Mouse (Mus musculus) intestine, embryonic 16.5 days (tissue): ENCODE data around the gene Ubac2. TPM values are rescaled to one million over a fixed set of nuclear protein-coding genes. Genes with fewer than 3 reads are reported as not detected.

Experiments used
- ATAC-seq: fragments of 200-750 bp; cut with Nextera tagmentation; 2 replicates; pipeline ENCODE4 v1.8.0; 2017; ENCODE audit warnings: moderate TSS enrichment, moderate library complexity
- H3K27ac ChIP-seq: fragments of 300-500 bp; sonication (generic); 2 replicates; pipeline ENCODE4 v1.5.1; 2014; ENCODE audit warnings: mild to moderate bottlenecking, low read length
- H3K27me3 ChIP-seq: fragments of 300-500 bp; sonication (generic); replicated peaks from 2 replicates; pipeline ENCODE4 v1.6.1; 2014; ENCODE audit warnings: low read length, control low read depth, mixed read lengths; ENCODE audit not compliant: control insufficient read depth, insufficient read depth
- H3K36me3 ChIP-seq: fragments of 300-500 bp; sonication (generic); 2 replicates; pipeline ENCODE4 v1.6.1; 2014; ENCODE audit warnings: low read length, control low read depth; ENCODE audit not compliant: control insufficient read depth, insufficient read depth
- H3K4me1 ChIP-seq: fragments of 300-500 bp; sonication (generic); 2 replicates; pipeline ENCODE4 v1.6.1; 2014; ENCODE audit warnings: low read length, control low read depth, mixed read lengths; ENCODE audit not compliant: control insufficient read depth, insufficient read depth
- H3K4me2 ChIP-seq: fragments of 300-500 bp; sonication (generic); 2 replicates; pipeline ENCODE4 v1.6.1; 2014; ENCODE audit warnings: low read depth, low read length, control low read depth
- H3K4me3 ChIP-seq: fragments of 300-500 bp; sonication (generic); 2 replicates; pipeline ENCODE4 v1.5.1; 2014; ENCODE audit warnings: mild to moderate bottlenecking, low read length
- H3K9ac ChIP-seq: fragments of 300-500 bp; sonication (generic); 2 replicates; pipeline ENCODE4 v1.6.1; 2014; ENCODE audit warnings: low read depth, low read length
- H3K9me3 ChIP-seq: fragments of 300-500 bp; sonication (generic); 2 replicates; pipeline ENCODE4 v1.6.1; 2016; ENCODE audit warnings: low read length, control low read depth; ENCODE audit not compliant: control insufficient read depth
- WGBS: fragments of 180-500 bp; shearing (Covaris S2); extraction: QIAGEN DNeasy Blood & Tissue Kit; methylation state at CpG from one replicate; pipeline ENCODE4 v1.1.7; 2014; 5-methylcytosine and 5-hydroxymethylcytosine counted together
- polyA plus RNA-seq: library from polyadenylated mRNA; unstranded; fragments of >200 nt; fragmentation: Nextera tagmentation; extraction: Ambion mirVana; gene quantifications from 2 replicates; pipeline ENCODE4 v1.2.1, GENCODE M21; 2015

The Ubac2 gene
- polyA plus RNA-seq, 1 experiment from 2014 or later, result 63.3 TPM

DNA sequence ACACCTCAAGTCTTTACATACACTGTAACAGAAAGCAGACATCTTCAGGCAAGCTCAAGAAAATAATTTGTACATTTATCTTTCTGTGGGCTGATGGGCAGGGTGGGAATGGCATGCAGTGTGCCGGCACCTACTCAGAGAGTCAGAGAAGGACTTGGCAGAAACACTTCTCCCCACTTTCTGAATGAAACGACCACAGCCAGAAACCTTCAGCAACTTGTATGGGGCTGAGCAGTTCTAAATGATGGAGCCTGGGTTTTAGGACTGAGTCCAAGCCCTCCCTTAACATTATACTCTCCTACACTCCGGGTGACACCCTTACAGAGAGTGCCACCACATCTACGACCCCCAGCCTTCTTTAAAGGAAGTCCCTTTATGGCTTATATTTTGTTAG is 85.5 kb downstream of the Ubac2 start:
- Histone ChIP-seq H3K9ac (peak overlapping the region; percentile 32; the same call in 1 of the 2 replicates), H3K4me3 (peak overlapping the region; percentile 27), H3K36me3 (no peaks in the 10 kb centered on the region), H3K27me3 (no peaks in the 10 kb centered on the region), H3K9me3 (no peaks in the 10 kb centered on the region), H3K4me2 (peak overlapping the region; percentile 33), H3K4me1 (peaks cover 28% of the 10 kb centered on the region), H3K27ac (peak overlapping the region; percentile 37; the same call in 1 of the 2 replicates)
- WGBS, result 29% methylated on average over 4 of the region's 4 CpGs
- ATAC-seq, result peak; percentile 8

DNA sequence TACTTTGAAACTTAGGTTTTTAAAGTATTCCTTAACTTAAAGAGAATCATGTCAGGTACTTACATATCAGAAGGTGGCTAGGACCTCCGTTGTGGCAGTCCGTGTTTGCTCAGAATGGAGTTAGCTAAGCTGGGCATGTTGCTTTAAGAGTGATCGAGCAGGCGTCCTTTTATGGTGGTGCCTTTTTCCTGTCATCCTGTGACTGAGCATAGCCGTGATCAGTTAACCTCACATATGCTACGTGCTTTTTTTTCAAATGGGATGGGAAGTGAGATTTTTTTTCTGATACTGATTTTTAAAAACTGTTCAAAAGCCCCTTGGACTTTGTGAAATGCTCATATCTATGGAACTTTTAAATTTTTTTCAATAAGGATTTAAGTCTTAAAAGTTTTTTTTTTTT is 86.6 kb downstream of the Ubac2 start, which contains the start of gene Gpr183:
Gene Gpr183 (minus strand): TSS at position 206 of the 400 bp plus-strand sequence.
- WGBS, result 31% methylated on average over 6 of the region's 6 CpGs
- Histone ChIP-seq H3K27me3 (no peaks in the 10 kb centered on the region), H3K4me2 (peak within 1 kb of the TSS; percentile 33; the same call in 1 of the 2 replicates), H3K9me3 (no peaks in the 10 kb centered on the region), H3K9ac (peak within 1 kb of the TSS; percentile 32; the same call in 1 of the 2 replicates), H3K27ac (peak within 1 kb of the TSS; percentile 37; the same call in 1 of the 2 replicates), H3K4me3 (peak within 1 kb of the TSS; percentile 27), H3K36me3 (no peaks in the 10 kb centered on the region), H3K4me1 (peaks cover 29% of the 10 kb centered on the region)
- ATAC-seq, result no peak

DNA sequence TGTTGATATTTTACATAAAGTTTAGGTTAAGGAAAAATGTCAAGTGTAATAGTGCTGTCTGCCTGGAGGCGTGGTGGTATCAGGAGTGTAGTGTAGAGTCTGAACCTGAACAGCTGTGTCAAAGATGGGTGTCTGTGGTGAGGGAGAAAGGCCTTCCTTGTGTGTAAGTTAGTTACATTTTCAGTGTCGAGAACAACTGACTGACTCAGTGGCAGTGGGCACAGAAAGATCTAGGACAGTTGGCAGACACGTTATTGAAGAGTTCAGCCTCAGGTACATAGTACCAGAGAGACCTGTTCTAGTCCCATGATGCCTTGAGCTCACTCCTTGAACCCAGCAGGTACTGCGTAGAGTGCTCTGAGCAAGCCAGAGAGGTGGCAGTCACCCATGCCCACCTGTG is 87.0 kb downstream of the Ubac2 start:
- peaks cover 30% of the 10 kb centered on the region for H3K4me1 ChIP-seq
- 83% methylated on average over 4 of the region's 4 CpGs for WGBS
- H3K27ac ChIP-seq, result peak overlapping the region; percentile 23; the same call in 1 of the 2 replicates
- no peaks in the 10 kb centered on the region for H3K36me3 ChIP-seq
- ATAC-seq, result no peak
- no peaks in the 10 kb centered on the region for H3K27me3 ChIP-seq
- no peaks in the 10 kb centered on the region for H3K9me3 ChIP-seq
- H3K9ac ChIP-seq, result no peak overlapping the region
- no peak overlapping the region for H3K4me2 ChIP-seq
- H3K4me3 ChIP-seq, result no peak overlapping the region

DNA sequence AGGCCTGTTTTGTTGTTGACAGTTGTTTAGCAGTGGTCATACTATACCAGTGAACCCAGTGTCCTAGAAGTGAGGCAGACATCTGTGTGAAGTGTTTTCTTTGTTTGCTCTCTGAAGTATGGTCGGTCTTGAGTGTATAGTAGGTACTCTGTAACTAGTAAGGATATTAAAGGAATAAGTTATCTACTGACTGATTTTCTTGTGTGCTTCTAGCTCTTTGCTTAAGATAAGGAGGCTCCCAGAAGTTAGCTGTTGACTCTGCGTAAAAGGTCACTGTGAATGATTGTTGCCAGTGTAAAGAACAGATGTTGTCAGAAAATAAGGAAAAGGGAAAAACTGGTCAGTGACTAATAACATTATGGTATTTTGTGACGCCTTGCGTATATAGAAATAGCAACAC is 88.7 kb downstream of the Ubac2 start:
- H3K36me3 ChIP-seq, result no peaks in the 10 kb centered on the region
- no peak overlapping the region for H3K4me3 ChIP-seq
- peaks cover 25% of the 10 kb centered on the region for H3K4me1 ChIP-seq
- no peak overlapping the region for H3K9ac ChIP-seq
- H3K27me3 ChIP-seq, result no peaks in the 10 kb centered on the region
- no peak overlapping the region for H3K27ac ChIP-seq
- H3K9me3 ChIP-seq, result no peaks in the 10 kb centered on the region
- H3K4me2 ChIP-seq, result no peak overlapping the region
- 71% methylated on average over 4 of the region's 4 CpGs for WGBS
- peak; percentile 45 for ATAC-seq

DNA sequence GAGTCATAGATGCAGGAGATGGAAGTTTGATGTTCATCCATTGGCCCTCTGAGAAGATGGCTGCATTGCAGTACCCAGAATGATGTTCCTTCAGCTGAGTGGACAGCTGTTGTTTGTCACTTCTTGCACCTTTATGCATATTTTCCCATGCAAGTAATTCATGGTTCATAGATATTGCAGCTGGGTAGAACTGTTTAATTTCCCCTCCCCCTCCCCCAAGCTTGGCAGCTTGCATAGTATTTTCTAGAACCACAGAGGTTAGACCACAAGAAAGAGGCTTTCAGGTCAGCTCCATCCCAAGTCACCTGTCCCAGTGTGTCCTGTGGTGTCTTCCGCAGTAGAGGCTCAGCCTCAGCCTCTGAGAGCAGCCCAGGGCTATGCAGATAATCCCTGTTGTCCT is 92.0 kb downstream of the Ubac2 start:
- Histone ChIP-seq H3K27me3 (no peaks in the 10 kb centered on the region), H3K4me2 (no peak overlapping the region), H3K27ac (no peak overlapping the region), H3K36me3 (no peaks in the 10 kb centered on the region), H3K9ac (no peak overlapping the region), H3K4me3 (no peak overlapping the region), H3K4me1 (peaks cover 12% of the 10 kb centered on the region; the same call in 1 of the 2 replicates), H3K9me3 (no peaks in the 10 kb centered on the region)
- whole genome bisulfite sequencing, result 87% methylated on average over 1 of the region's 1 CpGs
- ATAC-seq, result no peak

DNA sequence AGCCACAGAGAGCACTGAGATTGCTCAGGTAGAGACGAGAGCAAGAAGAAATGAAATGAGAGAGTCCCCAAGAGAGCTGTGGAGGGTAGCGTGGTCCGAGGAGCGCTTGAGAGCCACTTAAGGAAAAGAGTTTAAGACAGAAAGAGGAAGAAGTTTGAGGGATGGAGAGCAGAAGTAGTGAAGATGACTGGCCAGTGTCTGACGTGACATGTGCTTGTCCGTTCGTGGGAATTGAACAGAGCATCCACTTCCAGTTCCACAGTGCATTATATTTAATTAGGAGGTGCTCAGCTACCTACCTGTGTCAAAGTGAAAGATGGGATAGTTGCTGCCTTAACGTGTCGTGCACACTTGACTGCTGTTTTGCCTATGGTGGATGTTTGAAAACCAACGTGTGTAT is 94.7 kb downstream of the Ubac2 start:
- Histone ChIP-seq H3K4me3 (no peak overlapping the region), H3K27me3 (no peaks in the 10 kb centered on the region), H3K9me3 (no peaks in the 10 kb centered on the region; the same call in 1 of the 2 replicates), H3K27ac (no peak overlapping the region), H3K9ac (no peak overlapping the region), H3K4me2 (no peak overlapping the region), H3K36me3 (no peaks in the 10 kb centered on the region), H3K4me1 (0 out of 2 replicates have a peak, but pooled peaks cover 2% of the 10 kb centered on the region)
- no peak for ATAC-seq
- 88% methylated on average over 10 of the region's 10 CpGs for WGBS

DNA sequence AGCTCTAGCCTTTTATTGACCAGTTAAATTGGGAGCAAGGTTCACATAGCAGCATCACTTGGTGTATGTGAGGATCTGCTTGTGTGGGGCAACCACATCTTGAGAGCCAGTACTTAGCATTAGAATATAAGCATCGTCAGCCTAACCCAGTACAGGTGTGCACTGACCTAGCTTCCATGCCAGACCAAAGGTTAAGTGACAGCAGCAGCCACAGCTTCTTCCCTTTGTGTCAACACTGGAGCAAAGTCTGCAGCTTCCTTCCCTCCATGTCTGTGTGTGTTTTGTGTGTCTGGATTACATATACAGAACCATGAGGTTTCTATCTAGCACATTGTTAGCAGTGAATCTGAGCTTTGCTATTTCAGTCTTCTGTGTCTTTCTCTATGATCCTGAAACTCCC is 103.1 kb downstream of the Ubac2 start:
- Histone ChIP-seq H3K9ac (no peak overlapping the region), H3K9me3 (no peaks in the 10 kb centered on the region), H3K4me3 (no peak overlapping the region), H3K27ac (no peak overlapping the region), H3K4me2 (no peak overlapping the region), H3K4me1 (0 out of 2 replicates have a peak, but pooled peaks cover 4% of the 10 kb centered on the region), H3K27me3 (no peaks in the 10 kb centered on the region), H3K36me3 (no peaks in the 10 kb centered on the region)
- 59% methylated on average over 1 of the region's 1 CpGs for WGBS
- ATAC-seq, result 0 out of 2 replicates have a peak, but pooled peaks have one; percentile 21

DNA sequence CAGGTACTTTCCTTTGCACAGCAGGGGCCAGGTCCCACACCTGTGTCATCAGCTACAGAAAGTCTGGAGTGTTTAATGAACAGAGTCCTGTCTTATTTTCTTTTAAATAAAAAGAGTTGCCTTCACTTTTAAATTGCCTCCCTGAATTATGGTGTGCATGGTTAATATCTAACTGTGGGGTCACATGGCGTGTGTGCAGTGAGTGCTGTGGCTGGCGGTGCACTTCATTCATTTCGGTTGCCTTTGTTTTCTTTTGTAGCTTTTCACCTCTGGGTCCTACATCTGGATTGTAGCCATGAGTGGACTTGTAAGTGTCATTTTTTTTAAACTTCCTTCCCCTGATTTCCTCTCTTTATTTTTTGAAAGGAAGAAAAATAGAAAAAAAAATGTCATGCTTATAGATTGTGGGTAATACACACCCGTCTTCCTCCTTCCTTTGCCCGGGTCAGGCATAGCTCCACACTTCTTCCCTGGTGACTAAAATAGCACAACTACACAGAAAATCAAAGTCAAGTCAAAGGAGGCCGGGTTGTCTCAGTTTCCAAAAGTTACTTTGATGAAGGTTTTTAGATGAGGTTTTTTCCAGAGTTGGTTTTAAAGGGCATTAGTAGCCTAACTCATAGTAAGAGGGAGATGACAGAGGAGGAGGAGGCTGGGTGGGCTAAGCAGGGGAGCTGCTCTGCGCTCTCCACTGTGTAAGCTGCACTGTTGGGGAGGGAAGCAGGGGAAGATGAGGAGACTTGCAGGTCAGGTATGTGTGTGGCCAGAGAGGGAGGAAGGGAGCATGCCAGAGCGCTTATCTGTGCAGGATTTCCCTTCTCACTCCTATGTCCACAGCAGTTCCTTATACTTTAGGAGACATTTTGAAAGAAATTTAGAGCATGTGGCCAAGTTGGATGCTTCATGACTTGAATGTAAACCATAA is 104.9 kb downstream of the Ubac2 start:
- Histone ChIP-seq H3K9me3 (no peaks in the 10 kb centered on the region), H3K27me3 (no peaks in the 10 kb centered on the region), H3K36me3 (no peaks in the 10 kb centered on the region), H3K4me1 (0 out of 2 replicates have a peak, but pooled peaks cover 4% of the 10 kb centered on the region), H3K9ac (no peak overlapping the region), H3K27ac (peak overlapping the region; percentile 63; the same call in 1 of the 2 replicates), H3K4me2 (0 out of 2 replicates have a peak overlapping the region, but pooled peaks have one; percentile 17), H3K4me3 (no peak overlapping the region)
- 50% methylated on average over 8 of the region's 8 CpGs for WGBS
- peak; percentile 83 for ATAC-seq

DNA sequence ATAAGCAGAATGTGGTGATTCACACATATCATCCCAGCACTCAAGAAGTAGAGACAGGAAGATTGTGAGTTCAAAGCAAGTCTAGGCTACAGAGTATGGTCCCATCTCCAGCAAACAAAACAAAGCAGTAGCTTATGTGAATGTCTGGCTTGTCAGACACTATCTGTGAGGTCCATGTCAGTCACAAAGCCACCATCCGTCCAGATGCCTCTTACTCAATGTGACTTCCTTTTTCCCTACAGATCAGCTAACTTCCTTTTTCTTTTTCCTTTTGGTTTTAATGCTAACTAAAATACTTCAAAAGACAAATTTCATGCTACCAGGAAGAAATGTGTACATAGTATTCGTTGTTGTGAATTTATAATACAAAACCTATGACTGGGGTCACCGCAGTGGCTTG is 107.1 kb downstream of the Ubac2 start:
- H3K9me3 ChIP-seq, result no peaks in the 10 kb centered on the region
- H3K4me1 ChIP-seq, result 0 out of 2 replicates have a peak, but pooled peaks cover 4% of the 10 kb centered on the region
- no peak overlapping the region for H3K4me2 ChIP-seq
- H3K9ac ChIP-seq, result no peak overlapping the region
- no peak for ATAC-seq
- H3K36me3 ChIP-seq, result no peaks in the 10 kb centered on the region
- no peak overlapping the region for H3K4me3 ChIP-seq
- WGBS, result 74% methylated on average over 3 of the region's 3 CpGs
- no peaks in the 10 kb centered on the region for H3K27me3 ChIP-seq
- no peak overlapping the region for H3K27ac ChIP-seq
